Mouse (Mus musculus): ENCODE data around the gene Cops9. TPM values are rescaled to one million over a fixed set of nuclear protein-coding genes. Genes with fewer than 3 reads are reported as not detected.
A peak's percentile ranks its signal among the peaks of the same experiment; 100 is the strongest.

The Cops9 gene
- polyA plus RNA-seq, 1 experiment from 2014 or later = 577 TPM

DNA sequence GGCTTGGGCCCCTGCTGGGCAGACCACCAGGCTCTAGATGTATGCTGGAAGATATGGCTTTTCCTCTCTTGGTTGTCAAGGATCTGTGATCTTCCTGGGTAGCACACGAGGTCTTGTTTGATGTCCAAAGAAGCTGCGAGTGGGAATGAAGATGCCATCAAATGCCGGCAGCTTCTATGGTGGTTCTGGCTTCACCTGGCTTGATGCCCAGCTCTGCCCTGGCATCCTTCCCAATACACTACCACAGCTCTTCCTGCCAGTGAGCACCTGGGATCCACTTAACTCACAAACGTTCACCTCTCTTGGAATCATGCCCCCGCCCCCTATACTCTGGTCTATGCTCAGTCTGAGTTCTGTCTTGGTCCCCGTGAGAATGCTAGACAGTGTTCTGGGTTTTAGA, 25.3 kb upstream of the Cops9 start:
- H3K27me3 ChIP-seq = no peaks in the 10 kb centered on the region
- no peaks in the 10 kb centered on the region for H3K9me3 ChIP-seq
- H3K4me2 ChIP-seq = no peak overlapping the region
- H3K36me3 ChIP-seq = no peaks in the 10 kb centered on the region
- no peaks in the 10 kb centered on the region for H3K4me1 ChIP-seq (replicated peaks)
- no peak overlapping the region for H3K4me3 ChIP-seq
- H3K9ac ChIP-seq = no peak overlapping the region
- H3K27ac ChIP-seq (replicated peaks) = no peak overlapping the region
- 71% methylated on average over 6 of the region's 6 CpGs for WGBS
- no peak for ATAC-seq (ENCODE audit: low FRiP score, low read depth)

DNA sequence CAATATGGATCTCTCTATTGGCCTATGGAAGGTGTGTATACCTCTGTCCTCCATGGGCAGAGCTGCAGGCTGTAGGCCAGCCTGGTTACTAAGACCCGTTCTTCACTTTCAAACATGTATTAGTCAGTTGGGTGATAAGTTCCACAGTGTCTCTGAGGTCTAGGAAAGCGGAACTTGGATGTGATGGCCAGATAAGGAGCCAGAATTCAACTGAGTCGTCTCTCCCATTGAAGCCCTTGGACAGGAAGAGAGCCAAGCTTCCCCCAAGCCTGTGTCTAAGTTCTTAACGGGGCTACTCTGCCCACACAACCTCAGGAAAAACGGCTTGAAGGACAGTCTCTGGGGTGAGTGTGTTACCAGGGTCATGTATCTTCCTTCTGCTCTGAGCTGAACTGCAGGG, 17.6 kb upstream of the Cops9 start:
- ATAC-seq (ENCODE audit: low FRiP score, low read depth) = no peak
- H3K4me1 ChIP-seq (replicated peaks) = no peaks in the 10 kb centered on the region

DNA sequence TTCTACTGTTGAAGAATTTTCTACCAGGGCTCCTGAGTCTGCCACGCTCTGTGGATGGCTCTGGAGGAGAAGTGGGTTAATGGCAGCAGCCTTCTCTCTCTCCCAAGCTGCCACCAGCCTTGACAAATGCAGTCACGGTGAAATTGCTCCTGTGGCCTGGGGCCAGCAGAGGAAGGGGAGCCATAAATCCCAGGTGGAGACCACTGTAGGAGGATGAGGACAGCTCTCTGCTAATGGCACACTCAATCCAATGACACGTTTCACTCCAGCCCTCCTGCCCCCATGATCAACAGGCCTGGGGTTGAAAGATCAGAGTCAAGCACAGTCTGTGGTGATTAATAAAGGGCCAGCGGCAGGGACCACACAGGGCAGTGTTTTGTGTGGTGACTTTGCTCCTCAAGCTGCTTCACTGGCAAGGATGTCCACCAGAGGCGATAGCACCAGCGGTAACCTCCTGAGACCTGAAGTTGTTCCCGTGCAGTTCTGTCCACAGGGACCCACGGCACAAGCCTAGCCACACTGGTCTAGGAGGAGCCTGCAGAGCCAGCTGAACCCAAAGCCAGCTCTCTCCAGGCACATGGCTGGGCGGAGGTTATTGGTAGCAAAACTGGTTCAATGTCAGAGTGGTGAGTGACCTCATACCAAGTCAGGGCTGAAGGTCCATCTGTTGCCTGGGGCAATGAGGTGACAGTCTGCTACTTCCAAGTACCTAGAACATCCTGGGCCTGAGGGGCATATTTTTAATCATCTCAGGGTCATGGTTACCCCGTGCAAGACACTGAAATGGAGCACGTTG, 15.4 kb upstream of the Cops9 start:
- no peaks in the 10 kb centered on the region for H3K36me3 ChIP-seq
- WGBS = 74% methylated on average over 11 of the region's 11 CpGs
- ATAC-seq (ENCODE audit: low FRiP score, low read depth) = no peak
- no peaks in the 10 kb centered on the region; the same call in 1 of the 2 replicates for H3K27me3 ChIP-seq
- H3K4me2 ChIP-seq = no peak overlapping the region
- H3K9ac ChIP-seq = no peak overlapping the region
- H3K9me3 ChIP-seq = no peaks in the 10 kb centered on the region
- no peak overlapping the region for H3K4me3 ChIP-seq
- H3K4me1 ChIP-seq (replicated peaks) = no peaks in the 10 kb centered on the region
- no peak overlapping the region for H3K27ac ChIP-seq (replicated peaks)

More for the DNA sequence above, 17.6 kb upstream of the Cops9 start:
- H3K27ac ChIP-seq (replicated peaks) = no peak overlapping the region
- no peak overlapping the region for H3K4me2 ChIP-seq
- 77% methylated on average over 5 of the region's 5 CpGs for WGBS
- no peaks in the 10 kb centered on the region for H3K9me3 ChIP-seq
- no peak overlapping the region for H3K9ac ChIP-seq
- H3K27me3 ChIP-seq = no peaks in the 10 kb centered on the region; the same call in 1 of the 2 replicates
- H3K4me3 ChIP-seq = no peak overlapping the region
- H3K36me3 ChIP-seq = no peaks in the 10 kb centered on the region

DNA sequence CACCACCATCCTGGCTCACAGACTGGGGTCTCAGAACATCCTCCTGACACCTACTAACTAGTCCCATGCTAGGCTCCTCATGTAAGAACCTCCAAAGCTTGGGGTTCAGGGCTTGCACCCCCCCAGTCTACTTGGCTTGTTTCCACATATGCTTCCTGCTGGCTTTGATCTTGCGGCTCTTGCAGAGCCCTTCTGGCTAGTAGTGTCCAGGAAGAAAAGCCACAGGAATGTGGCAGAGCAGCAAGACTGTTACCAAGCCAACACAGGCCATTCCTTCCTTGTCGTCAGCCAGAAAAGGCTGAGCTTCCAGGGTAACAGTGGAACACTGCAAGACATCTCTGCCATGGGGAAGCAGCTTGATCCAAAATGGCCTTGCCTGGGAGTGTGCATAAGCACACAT, 12.9 kb upstream of the Cops9 start:
- Histone ChIP-seq H3K9me3 (no peaks in the 10 kb centered on the region), H3K4me2 (no peak overlapping the region), H3K27ac (replicated peaks) (no peak overlapping the region), H3K4me1 (replicated peaks) (no peaks in the 10 kb centered on the region; the same call in 1 of the 2 replicates), H3K4me3 (no peak overlapping the region), H3K9ac (no peak overlapping the region), H3K27me3 (no peaks in the 10 kb centered on the region; the same call in 1 of the 2 replicates), H3K36me3 (no peaks in the 10 kb centered on the region)
- 49% methylated on average over 2 of the region's 2 CpGs for WGBS
- ATAC-seq (ENCODE audit: low FRiP score, low read depth) = no peak

DNA sequence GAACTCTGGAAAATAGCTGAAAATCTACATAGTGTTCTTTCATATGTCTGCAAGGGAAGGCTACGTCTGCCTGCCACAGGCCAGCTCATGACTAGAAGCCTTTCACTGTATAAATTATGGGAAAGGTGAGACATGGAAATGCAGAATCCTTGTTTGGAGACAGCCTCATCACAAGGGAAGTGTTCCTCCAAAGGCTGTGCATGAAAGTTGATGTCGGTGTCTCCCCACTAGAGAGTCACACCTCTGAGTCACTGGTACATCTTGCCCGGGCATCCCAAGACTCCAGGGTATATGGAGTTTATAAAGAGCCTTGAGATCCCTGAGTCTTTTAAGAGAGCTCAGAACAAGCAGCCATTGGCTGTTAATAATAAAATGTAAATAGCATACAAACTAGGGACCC, 11.4 kb upstream of the Cops9 start:
- ATAC-seq (ENCODE audit: low FRiP score, low read depth) = no peak

DNA sequence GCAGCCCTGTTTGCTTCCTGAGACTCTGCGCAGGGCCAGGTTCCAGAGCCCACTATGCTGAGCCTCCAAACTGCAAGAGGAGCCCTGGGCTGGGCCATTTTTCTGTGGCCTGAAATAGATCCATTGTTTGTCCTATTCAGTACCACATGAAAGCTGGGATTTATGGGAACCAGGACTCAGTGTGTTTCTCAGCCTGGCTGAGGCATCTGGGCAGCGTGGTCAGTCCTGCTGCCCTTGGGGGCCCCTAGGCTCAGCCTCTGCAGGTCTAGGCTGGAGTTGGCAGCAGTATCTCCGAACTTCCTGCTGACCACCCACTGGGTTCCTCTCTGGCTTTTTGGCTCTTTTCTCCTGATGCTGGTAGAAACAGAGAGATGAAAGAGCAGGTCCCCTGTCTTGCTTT, 9.7 kb upstream of the Cops9 start:
- H3K4me3 ChIP-seq = no peak overlapping the region
- no peaks in the 10 kb centered on the region; the same call in 1 of the 2 replicates for H3K27me3 ChIP-seq
- H3K9ac ChIP-seq = no peak overlapping the region
- no peak overlapping the region for H3K27ac ChIP-seq (replicated peaks)
- no peak overlapping the region for H3K4me2 ChIP-seq
- 55% methylated on average over 3 of the region's 3 CpGs for WGBS
- H3K9me3 ChIP-seq = no peaks in the 10 kb centered on the region
- H3K36me3 ChIP-seq = no peaks in the 10 kb centered on the region
- H3K4me1 ChIP-seq (replicated peaks) = peaks cover 6% of the 10 kb centered on the region
- ATAC-seq (ENCODE audit: low FRiP score, low read depth) = no peak

More for the DNA sequence above, 11.4 kb upstream of the Cops9 start:
- H3K27ac ChIP-seq (replicated peaks) = no peak overlapping the region
- no peaks in the 10 kb centered on the region; the same call in 1 of the 2 replicates for H3K27me3 ChIP-seq
- no peaks in the 10 kb centered on the region for H3K9me3 ChIP-seq
- no peak overlapping the region for H3K4me2 ChIP-seq
- WGBS = 92% methylated on average over 3 of the region's 3 CpGs
- no peak overlapping the region for H3K9ac ChIP-seq
- no peaks in the 10 kb centered on the region for H3K36me3 ChIP-seq
- no peak overlapping the region for H3K4me3 ChIP-seq
- H3K4me1 ChIP-seq (replicated peaks) = no peaks in the 10 kb centered on the region; the same call in 1 of the 2 replicates

DNA sequence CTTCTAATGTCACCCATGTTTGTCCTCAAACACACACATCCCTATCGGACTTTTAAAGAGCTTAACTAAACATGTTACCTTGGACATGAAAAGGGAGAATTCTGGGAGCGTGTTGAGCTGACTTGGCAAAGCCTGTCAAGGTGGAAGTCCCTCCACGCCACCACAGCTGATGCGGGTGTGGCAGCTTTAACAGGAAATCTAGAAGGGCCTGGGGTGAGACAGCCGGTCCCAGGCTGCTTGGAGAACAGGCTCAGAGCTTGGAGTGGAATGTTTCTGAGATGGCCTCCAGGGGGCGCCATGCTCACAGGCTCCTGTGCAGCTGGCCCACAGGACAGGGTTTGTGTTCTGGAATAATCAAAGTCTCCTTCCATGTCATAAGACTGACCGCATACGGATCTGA, 6.9 kb upstream of the Cops9 start, which contains the start of gene Otos:
TSS of gene Otos (minus strand) at position 169 of the 400 bp plus-strand sequence.
- Histone ChIP-seq H3K4me1 (replicated peaks) (peaks cover 6% of the 10 kb centered on the region), H3K4me3 (no peak within 1 kb of the TSS), H3K27ac (replicated peaks) (no peak within 1 kb of the TSS), H3K9me3 (no peaks in the 10 kb centered on the region), H3K4me2 (peak within 1 kb of the TSS; percentile 30; the same call in 1 of the 2 replicates), H3K9ac (no peak within 1 kb of the TSS), H3K27me3 (no peaks in the 10 kb centered on the region), H3K36me3 (no peaks in the 10 kb centered on the region)
- WGBS = 27% methylated on average over 8 of the region's 8 CpGs
- ATAC-seq (ENCODE audit: low FRiP score, low read depth) = peak; percentile 57

DNA sequence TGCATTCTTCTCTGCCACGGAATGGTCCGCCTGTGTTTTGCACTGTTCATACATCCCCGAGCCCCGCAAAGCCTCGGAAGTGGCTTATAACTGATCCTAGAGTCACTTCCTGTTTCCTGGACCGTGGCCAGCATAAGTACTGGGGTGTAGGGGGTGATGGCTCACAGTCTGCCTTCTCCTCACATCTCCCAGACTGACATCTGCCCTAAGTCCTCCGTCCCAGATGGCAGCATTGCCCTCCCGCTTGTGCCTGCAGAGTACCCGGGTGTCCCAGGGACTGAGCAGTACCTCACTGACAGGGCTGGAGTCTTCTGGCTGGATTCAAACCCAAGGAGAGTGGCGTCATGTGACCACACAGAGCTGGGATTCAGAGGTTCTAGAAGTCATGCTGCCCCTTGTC, 6.4 kb upstream of the Cops9 start:
- Histone ChIP-seq H3K27me3 (no peaks in the 10 kb centered on the region), H3K4me1 (replicated peaks) (peaks cover 6% of the 10 kb centered on the region), H3K9ac (no peak overlapping the region), H3K4me2 (peak overlapping the region; percentile 30; the same call in 1 of the 2 replicates), H3K27ac (replicated peaks) (no peak overlapping the region), H3K36me3 (no peaks in the 10 kb centered on the region), H3K9me3 (no peaks in the 10 kb centered on the region), H3K4me3 (no peak overlapping the region)
- 50% methylated on average over 10 of the region's 10 CpGs for WGBS
- peak; percentile 12; the same call in 1 of the 2 replicates for ATAC-seq (ENCODE audit: low FRiP score, low read depth)

DNA sequence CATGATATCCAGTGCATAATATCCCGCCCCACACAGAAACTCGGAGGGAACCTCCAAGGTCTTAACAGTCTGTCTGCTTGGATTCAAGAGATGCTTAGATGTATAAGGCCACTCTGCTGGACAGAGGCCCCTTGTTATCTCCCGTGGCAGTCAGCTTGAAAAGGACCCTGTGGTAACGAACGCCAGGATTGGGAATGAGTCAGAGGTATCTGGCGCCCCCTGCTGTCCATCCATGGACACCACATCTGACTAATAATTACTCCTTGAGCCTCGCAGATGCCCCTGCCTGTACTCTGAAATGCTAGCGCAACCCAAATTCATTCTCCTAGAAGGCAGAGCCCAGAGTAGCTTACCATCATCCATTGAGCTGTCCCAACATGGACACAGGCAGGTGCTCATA, 6.0 kb upstream of the Cops9 start:
- peak; percentile 63 for ATAC-seq (ENCODE audit: low FRiP score, low read depth)
- H3K4me2 ChIP-seq = peak overlapping the region; percentile 30; the same call in 1 of the 2 replicates

DNA sequence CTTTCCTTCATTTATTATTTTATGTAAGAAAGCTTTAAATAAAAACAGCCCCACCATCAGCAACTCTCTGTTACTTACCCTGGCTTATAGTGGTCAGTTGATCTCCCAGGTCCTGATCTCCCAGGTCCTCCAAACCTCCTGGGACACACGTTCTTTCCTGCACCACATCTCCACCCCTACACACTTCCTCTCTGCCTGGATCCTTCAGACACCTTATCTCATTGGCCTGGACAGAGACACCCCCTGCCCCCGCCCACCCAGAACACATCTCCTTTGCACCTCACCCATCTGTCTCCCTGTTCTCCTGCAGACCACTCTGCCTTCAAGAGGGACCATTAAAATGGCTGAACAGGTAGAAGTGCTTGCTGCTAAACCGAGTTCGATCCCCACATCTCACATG, 5.2 kb upstream of the Cops9 start:
- no peak overlapping the region for H3K4me3 ChIP-seq
- H3K4me1 ChIP-seq (replicated peaks) = peaks cover 14% of the 10 kb centered on the region
- H3K9me3 ChIP-seq = no peaks in the 10 kb centered on the region
- ATAC-seq (ENCODE audit: low FRiP score, low read depth) = no peak
- 79% methylated on average over 4 of the region's 4 CpGs for WGBS
- H3K27me3 ChIP-seq = no peaks in the 10 kb centered on the region
- H3K4me2 ChIP-seq = no peak overlapping the region
- no peak overlapping the region for H3K9ac ChIP-seq
- H3K27ac ChIP-seq (replicated peaks) = no peak overlapping the region
- H3K36me3 ChIP-seq = no peaks in the 10 kb centered on the region

More for the DNA sequence above, 6.0 kb upstream of the Cops9 start:
- no peaks in the 10 kb centered on the region for H3K9me3 ChIP-seq
- H3K4me1 ChIP-seq (replicated peaks) = peaks cover 7% of the 10 kb centered on the region
- no peaks in the 10 kb centered on the region for H3K27me3 ChIP-seq
- WGBS = 9% methylated on average over 8 of the region's 8 CpGs
- H3K27ac ChIP-seq (replicated peaks) = no peak overlapping the region
- no peak overlapping the region for H3K9ac ChIP-seq
- no peak overlapping the region for H3K4me3 ChIP-seq
- no peaks in the 10 kb centered on the region for H3K36me3 ChIP-seq

DNA sequence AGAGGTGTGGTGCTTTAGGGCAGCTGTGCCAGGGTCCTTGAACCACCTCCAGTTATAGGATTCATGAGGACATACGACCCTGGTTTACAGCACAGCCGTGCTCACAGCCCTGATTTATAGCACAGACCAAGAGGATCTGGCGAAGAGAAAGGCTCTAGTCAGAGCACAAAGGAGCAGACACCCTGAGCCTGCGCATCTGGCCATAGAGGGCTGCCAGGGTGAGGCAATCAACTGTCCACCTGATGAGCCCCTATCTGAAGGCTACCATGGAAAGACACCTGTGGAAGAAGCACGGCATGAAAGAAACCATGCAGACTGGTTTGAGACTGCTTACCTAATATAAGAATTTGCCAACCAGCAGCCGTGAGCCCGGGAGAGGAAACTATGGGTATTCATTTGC, 4.8 kb upstream of the Cops9 start:
- no peak overlapping the region for H3K4me3 ChIP-seq
- 84% methylated on average over 7 of the region's 7 CpGs for WGBS
- no peaks in the 10 kb centered on the region for H3K9me3 ChIP-seq
- no peak overlapping the region for H3K4me2 ChIP-seq
- no peak for ATAC-seq (ENCODE audit: low FRiP score, low read depth)
- no peaks in the 10 kb centered on the region for H3K36me3 ChIP-seq
- H3K9ac ChIP-seq = no peak overlapping the region
- H3K4me1 ChIP-seq (replicated peaks) = peaks cover 15% of the 10 kb centered on the region
- H3K27me3 ChIP-seq = no peaks in the 10 kb centered on the region
- H3K27ac ChIP-seq (replicated peaks) = no peak overlapping the region

DNA sequence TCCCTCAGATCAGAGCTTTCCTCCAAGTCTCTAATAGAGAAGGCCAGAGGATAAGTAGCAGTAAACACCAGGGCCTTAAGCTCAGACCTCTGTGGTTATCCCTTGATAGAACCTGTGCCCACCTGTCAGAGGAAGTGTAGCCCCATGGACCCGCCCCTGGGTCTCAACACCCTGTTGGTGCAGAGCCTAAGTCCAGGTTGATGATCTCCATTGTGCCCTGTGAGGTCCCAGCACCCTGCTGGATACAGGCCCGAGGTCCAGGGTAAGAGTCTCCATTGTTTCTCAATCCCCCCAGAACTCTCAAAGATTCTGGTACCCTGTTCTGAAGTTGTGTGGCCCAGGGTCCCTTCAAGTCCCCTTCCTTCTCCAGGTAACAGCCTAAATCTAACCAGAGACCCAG, 4.3 kb upstream of the Cops9 start:
- no peak overlapping the region for H3K9ac ChIP-seq
- H3K36me3 ChIP-seq = no peaks in the 10 kb centered on the region
- no peak overlapping the region for H3K27ac ChIP-seq (replicated peaks)
- H3K4me3 ChIP-seq = no peak overlapping the region
- H3K4me2 ChIP-seq = no peak overlapping the region
- 66% methylated on average over 2 of the region's 2 CpGs for WGBS
- ATAC-seq (ENCODE audit: low FRiP score, low read depth) = no peak
- H3K27me3 ChIP-seq = no peaks in the 10 kb centered on the region
- no peaks in the 10 kb centered on the region for H3K9me3 ChIP-seq
- peaks cover 16% of the 10 kb centered on the region for H3K4me1 ChIP-seq (replicated peaks)
